Mouse (Mus musculus) left cerebral cortex, adult 11 months (tissue): Measurements from ENCODE around the gene F13a1.

Source experiments
- DNase-seq: peaks from one replicate; pipeline ENCODE4 v3.0.0; 2022; ENCODE audit warnings: low spot score

F13a1 gene

GRCm38 (mm10) chr13:36953676-36954075, 96.4 kb downstream of the F13a1 start:
- no peak for DNase-seq

GRCm38 (mm10) chr13:36941891-36942290, 108.2 kb downstream of the F13a1 start:
- DNase-seq = no peak

- no peak for DNase-seq
Measured at GRCm38 (mm10) chr13:36932066-36932465, 118.0 kb downstream of the F13a1 start.

GRCm38 (mm10) chr13:36919737-36920136, 130.3 kb downstream of the F13a1 start:
- no peak for DNase-seq

- no peak for DNase-seq
Measured at GRCm38 (mm10) chr13:36903885-36904284, 146.2 kb downstream of the F13a1 start.

- no peak for DNase-seq
Measured at GRCm38 (mm10) chr13:36903447-36903846, 146.6 kb downstream of the F13a1 start.

- no peak for DNase-seq
Measured at GRCm38 (mm10) chr13:36901603-36902002, 148.4 kb downstream of the F13a1 start.

GRCm38 (mm10) chr13:36901016-36901415, 149.0 kb downstream of the F13a1 start:
- no peak for DNase-seq

- DNase-seq = no peak
Measured at GRCm38 (mm10) chr13:36896061-36896460, 154.0 kb downstream of the F13a1 start.

- peak; percentile 56 for DNase-seq
Measured at GRCm38 (mm10) chr13:36893762-36894161, 156.3 kb downstream of the F13a1 start.

GRCm38 (mm10) chr13:36892216-36892615, 157.8 kb downstream of the F13a1 start:
- DNase-seq = peak; percentile 30

- DNase-seq = no peak
Measured at GRCm38 (mm10) chr13:36885973-36886372, 164.1 kb downstream of the F13a1 start.

- no peak for DNase-seq
Measured at GRCm38 (mm10) chr13:36839111-36839510, 210.9 kb downstream of the F13a1 start.
